Mouse (Mus musculus): ENCODE measurements around the gene Vps16.
A peak's percentile ranks its signal among the peaks of the same experiment; 100 is the strongest.

Gene Vps16

GRCm38 (mm10) chr2:130421781-130422620 is 2.1 kb upstream of the Vps16 start:
- DNase-seq (ENCODE audit: low read depth, low spot score): no peak

- DNase-seq (ENCODE audit: low read depth, low spot score): peak; percentile 86
These were observed 578 bp upstream of the Vps16 start for GRCm38 (mm10) chr2:130423397-130424125.

GRCm38 (mm10) chr2:130425112-130425511 is 973 bp downstream of the Vps16 start:
- peak; percentile 19 for DNase-seq (ENCODE audit: low read depth, low spot score)

GRCm38 (mm10) chr2:130429851-130430250 is 5.7 kb downstream of the Vps16 start:
- DNase-seq (ENCODE audit: low read depth, low spot score): no peak

- no peak for DNase-seq (ENCODE audit: low read depth, low spot score)
These were observed 6.3 kb downstream of the Vps16 start for GRCm38 (mm10) chr2:130430484-130430883.

GRCm38 (mm10) chr2:130432157-130432556 is 8.0 kb downstream of the Vps16 start:
- DNase-seq (ENCODE audit: low read depth, low spot score): no peak

- peak; percentile 74 for DNase-seq (ENCODE audit: low read depth, low spot score)
These were observed 9.0 kb downstream of the Vps16 start for GRCm38 (mm10) chr2:130433152-130433551.

GRCm38 (mm10) chr2:130436769-130437168 is 12.6 kb downstream of the Vps16 start:
- no peak for DNase-seq (ENCODE audit: low read depth, low spot score)

- no peak for DNase-seq (ENCODE audit: low read depth, low spot score)
These were observed 14.7 kb downstream of the Vps16 start for GRCm38 (mm10) chr2:130438861-130439260.

- DNase-seq (ENCODE audit: low read depth, low spot score): no peak
These were observed 15.8 kb downstream of the Vps16 start for GRCm38 (mm10) chr2:130439840-130440480.

- no peak for DNase-seq (ENCODE audit: low read depth, low spot score)
These were observed 18.0 kb downstream of the Vps16 start for GRCm38 (mm10) chr2:130442162-130442561.

GRCm38 (mm10) chr2:130448449-130448848 is 24.3 kb downstream of the Vps16 start:
- peak; percentile 19 for DNase-seq (ENCODE audit: low read depth, low spot score)

GRCm38 (mm10) chr2:130449021-130449793 is 25.1 kb downstream of the Vps16 start:
- peak; percentile 32 for DNase-seq (ENCODE audit: low read depth, low spot score)

- peak; percentile 93 for DNase-seq (ENCODE audit: low read depth, low spot score)
These were observed 25.8 kb downstream of the Vps16 start, which contains the start of gene Ptpra for GRCm38 (mm10) chr2:130449794-130450433. Gene Ptpra, plus strand, starts transcription at chr2:130450278.

- peak; percentile 80 for DNase-seq (ENCODE audit: low read depth, low spot score)
These were observed 26.3 kb downstream of the Vps16 start for GRCm38 (mm10) chr2:130450434-130450796.

GRCm38 (mm10) chr2:130451086-130451726 is 27.1 kb downstream of the Vps16 start:
- DNase-seq (ENCODE audit: low read depth, low spot score): no peak

GRCm38 (mm10) chr2:130451727-130452090 is 27.6 kb downstream of the Vps16 start:
- no peak for DNase-seq (ENCODE audit: low read depth, low spot score)

GRCm38 (mm10) chr2:130452266-130452665 is 28.1 kb downstream of the Vps16 start:
- no peak for DNase-seq (ENCODE audit: low read depth, low spot score)

GRCm38 (mm10) chr2:130453421-130453820 is 29.3 kb downstream of the Vps16 start:
- DNase-seq (ENCODE audit: low read depth, low spot score): no peak

- no peak for DNase-seq (ENCODE audit: low read depth, low spot score)
These were observed 30.7 kb downstream of the Vps16 start for GRCm38 (mm10) chr2:130454748-130455370.

All from CD4-positive, CD25-positive, alpha-beta regulatory T cell, adult 2 months (primary cell).